28 mouse cellular contexts compared by ENCODE assay signal in genomic region chrX:152279384-152279783, GRCm38 (mm10). TPM values are rescaled to one million over a fixed set of nuclear protein-coding genes. Genes with fewer than 3 reads are reported as not detected.
"Had no signal": no experiment of that assay in that cellular context is flagged by ENCODE, and none has a peak within 500 bp of the region (broad histone marks: within the 10 kb centered on the region; RNA-seq: fewer than 3 reads in every experiment).

No protein-coding gene starts in this region.

- DNase-seq: cerebellum, adult 2 months; cerebellum, adult 8-10 months; cerebellum, adult 9-10 months; cerebellum, adult 9-11 months; cerebellum, postnatal 10 days; cerebellum, postnatal 14 days; cerebellum, postnatal 25 days; cerebellum, postnatal 36 days; embryo, embryonic 11 days; forebrain, postnatal 0 days; gastrocnemius, adult 2 months; gastrocnemius, postnatal 10 days; gastrocnemius, postnatal 14 days; gastrocnemius, postnatal 25 days; gastrocnemius, postnatal 36 days; heart, adult 18-20 months; heart, adult 2 months had no signal

- H3K4me1 ChIP-seq: embryonic facial prominence, embryonic 10.5 days; embryonic facial prominence, embryonic 12.5 days; embryonic facial prominence, embryonic 13.5 days; embryonic facial prominence, embryonic 15.5 days; forebrain, embryonic 10.5 days; forebrain, embryonic 12.5 days; forebrain, embryonic 13.5 days; forebrain, embryonic 15.5 days had no signal

- H3K9ac ChIP-seq: embryonic facial prominence, embryonic 12.5 days; embryonic facial prominence, embryonic 13.5 days; embryonic facial prominence, embryonic 15.5 days; forebrain, embryonic 12.5 days; forebrain, embryonic 13.5 days; forebrain, embryonic 15.5 days; forebrain, postnatal 0 days had no signal

- H3K4me2 ChIP-seq: embryonic facial prominence, embryonic 12.5 days; embryonic facial prominence, embryonic 13.5 days; embryonic facial prominence, embryonic 15.5 days; forebrain, embryonic 12.5 days; forebrain, embryonic 13.5 days; forebrain, embryonic 15.5 days had no signal

- H3K9me3 ChIP-seq: embryonic facial prominence, embryonic 10.5 days; embryonic facial prominence, embryonic 12.5 days; embryonic facial prominence, embryonic 13.5 days; embryonic facial prominence, embryonic 15.5 days; forebrain, embryonic 10.5 days; forebrain, embryonic 12.5 days; forebrain, embryonic 13.5 days; forebrain, embryonic 15.5 days had no signal

- H3K27me3 ChIP-seq: embryonic facial prominence, embryonic 12.5 days; embryonic facial prominence, embryonic 13.5 days; embryonic facial prominence, embryonic 15.5 days; forebrain, embryonic 12.5 days; forebrain, embryonic 13.5 days; forebrain, embryonic 15.5 days had no signal

- H3K27ac ChIP-seq: embryonic facial prominence, embryonic 10.5 days; embryonic facial prominence, embryonic 12.5 days; embryonic facial prominence, embryonic 13.5 days; embryonic facial prominence, embryonic 15.5 days; forebrain, embryonic 10.5 days; forebrain, embryonic 12.5 days; forebrain, embryonic 13.5 days; forebrain, embryonic 15.5 days; gastrocnemius, adult 2 months; heart, adult 2 months had no signal

- H3K4me3 ChIP-seq: embryonic facial prominence, embryonic 10.5 days; embryonic facial prominence, embryonic 12.5 days; embryonic facial prominence, embryonic 13.5 days; embryonic facial prominence, embryonic 15.5 days; erythroblast, embryonic 14.5 days; forebrain, embryonic 10.5 days; forebrain, embryonic 12.5 days; forebrain, embryonic 13.5 days; forebrain, embryonic 15.5 days; gastrocnemius, adult 2 months; heart, adult 2 months had no signal

- ATAC-seq: forebrain, embryonic 13.5 days; forebrain, embryonic 14.5 days; forebrain, embryonic 15.5 days; forebrain, embryonic 16.5 days; forebrain, postnatal 0 days had no signal

RNA-seq across cellular contexts. Expression of gene Kantr, which starts 47.9 kb away (rescaled TPM):
- polyA plus RNA-seq: erythroblast, embryonic 14.5 days had no signal
